Mouse (Mus musculus): Measurements from ENCODE around the gene Kmt2a. TPM values are rescaled to one million over a fixed set of nuclear protein-coding genes. Genes with fewer than 3 reads are reported as not detected.
A peak's percentile ranks its signal among the peaks of the same experiment; 100 is the strongest.

The Kmt2a gene
- total and polyA plus RNA-seq, 2 experiments from 2014 or later = 19.0 to 20.6 TPM

GRCm38 (mm10) chr9:44858657-44859056 lies 22.4 kb downstream of the Kmt2a start:
- H3K27me3 ChIP-seq (ENCODE audit: insufficient read depth, low read length) = no peaks in the 10 kb centered on the region
- H3K4me2 ChIP-seq (ENCODE audit: low read depth, low read length) = no peak overlapping the region
- H3K27ac ChIP-seq = no peak overlapping the region
- DNase-seq (ENCODE audit: low spot score) (no peak), ATAC-seq (no peak)
- H3K36me3 ChIP-seq (ENCODE audit: insufficient read depth, low read length) = peaks cover 5% of the 10 kb centered on the region; the same call in 1 of the 2 replicates
- 82% methylated on average over 3 of the region's 3 CpGs for WGBS
- no peaks in the 10 kb centered on the region for H3K9me3 ChIP-seq (ENCODE audit: low read length)
- H3K4me1 ChIP-seq (ENCODE audit: insufficient read depth, low read length) = no peaks in the 10 kb centered on the region
- no peak overlapping the region for H3K9ac ChIP-seq (replicated peaks; ENCODE audit: low read length)
- H3K4me3 ChIP-seq (ENCODE audit: low read length) = no peak overlapping the region
- TF ChIP-seq CTCF (IDR thresholded peaks at IDR 0.05; ENCODE audit: low read depth) = no peak

DNA sequence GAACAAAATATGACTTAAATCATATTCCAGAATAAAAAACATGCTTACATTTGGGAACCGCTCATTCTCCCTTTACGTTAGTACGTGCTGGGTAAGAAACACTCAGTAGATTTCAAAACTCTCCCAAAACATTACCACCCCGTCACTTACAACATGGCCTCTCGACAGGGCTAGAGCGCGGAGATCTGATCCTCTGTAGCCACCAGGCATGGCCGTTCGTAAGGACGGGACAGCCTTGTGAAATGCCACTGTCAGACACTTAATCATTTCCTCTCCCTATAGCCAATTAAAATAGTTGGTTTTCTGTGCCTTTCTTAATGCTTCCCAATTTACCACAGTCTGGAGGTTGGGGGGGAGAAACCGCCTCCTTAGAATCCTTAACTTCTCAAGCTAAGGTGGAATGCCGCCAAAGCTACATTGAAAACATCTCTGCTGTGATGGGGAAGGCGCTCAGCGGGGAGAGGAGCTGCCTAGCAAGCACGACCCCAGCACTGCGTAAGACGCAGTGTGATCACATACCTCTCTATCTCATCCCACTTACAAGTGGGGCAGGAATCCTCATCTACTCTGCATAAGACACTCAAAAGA lies 23.6 kb downstream of the Kmt2a start:
- ATAC-seq = no peak
- peaks cover 5% of the 10 kb centered on the region; the same call in 1 of the 2 replicates for H3K36me3 ChIP-seq (ENCODE audit: insufficient read depth, low read length)
- no peak overlapping the region for H3K4me3 ChIP-seq (ENCODE audit: low read length)
- no peaks in the 10 kb centered on the region for H3K9me3 ChIP-seq (ENCODE audit: low read length)
- H3K4me2 ChIP-seq (ENCODE audit: low read depth, low read length) = no peak overlapping the region
- no peak for TF ChIP-seq CTCF (IDR thresholded peaks at IDR 0.05; ENCODE audit: low read depth)
- WGBS = 86% methylated on average over 17 of the region's 17 CpGs
- no peak overlapping the region for H3K9ac ChIP-seq (replicated peaks; ENCODE audit: low read length)
- DNase-seq (ENCODE audit: low spot score) = no peak
- H3K27ac ChIP-seq = no peak overlapping the region
- no peaks in the 10 kb centered on the region for H3K4me1 ChIP-seq (ENCODE audit: insufficient read depth, low read length)
- no peaks in the 10 kb centered on the region for H3K27me3 ChIP-seq (ENCODE audit: insufficient read depth, low read length)

DNA sequence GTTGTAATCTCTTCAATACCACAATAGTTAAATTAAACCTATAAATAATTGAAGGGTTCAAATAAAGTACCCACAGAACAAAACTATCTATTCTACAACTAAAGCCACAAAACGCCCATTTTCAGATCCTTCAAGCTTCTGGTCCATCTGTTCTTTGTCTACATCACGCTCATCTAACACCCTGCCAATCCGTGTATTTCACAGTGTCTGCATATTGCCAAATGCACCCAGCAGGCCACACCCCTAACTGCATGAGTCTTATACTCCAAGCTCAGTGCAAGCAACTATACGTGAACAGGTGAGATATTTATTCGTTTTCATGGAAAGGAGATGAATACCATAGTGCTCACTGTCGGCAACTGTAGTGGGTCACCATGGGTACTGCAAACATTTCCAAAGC lies 25.9 kb downstream of the Kmt2a start:
- Histone ChIP-seq H3K4me2 (ENCODE audit: low read depth, low read length) (no peak overlapping the region), H3K9me3 (ENCODE audit: low read length) (no peaks in the 10 kb centered on the region), H3K27ac (no peak overlapping the region), H3K27me3 (ENCODE audit: insufficient read depth, low read length) (no peaks in the 10 kb centered on the region), H3K4me1 (ENCODE audit: insufficient read depth, low read length) (no peaks in the 10 kb centered on the region), H3K9ac (replicated peaks; ENCODE audit: low read length) (no peak overlapping the region), H3K4me3 (ENCODE audit: low read length) (no peak overlapping the region), H3K36me3 (ENCODE audit: insufficient read depth, low read length) (no peaks in the 10 kb centered on the region)
- 67% methylated on average over 6 of the region's 6 CpGs for WGBS
- TF ChIP-seq CTCF (IDR thresholded peaks at IDR 0.05; ENCODE audit: low read depth) = no peak
- no peak for ATAC-seq
- no peak for DNase-seq (ENCODE audit: low spot score)

GRCm38 (mm10) chr9:44847446-44847845 lies 33.6 kb downstream of the Kmt2a start:
- Histone ChIP-seq H3K4me2 (ENCODE audit: low read depth, low read length) (no peak overlapping the region), H3K9me3 (ENCODE audit: low read length) (no peaks in the 10 kb centered on the region), H3K4me1 (ENCODE audit: insufficient read depth, low read length) (no peaks in the 10 kb centered on the region), H3K27me3 (ENCODE audit: insufficient read depth, low read length) (no peaks in the 10 kb centered on the region), H3K4me3 (ENCODE audit: low read length) (no peak overlapping the region), H3K36me3 (ENCODE audit: insufficient read depth, low read length) (peaks cover 67% of the 10 kb centered on the region), H3K9ac (replicated peaks; ENCODE audit: low read length) (no peak overlapping the region), H3K27ac (no peak overlapping the region)
- TF ChIP-seq CTCF (IDR thresholded peaks at IDR 0.05; ENCODE audit: low read depth) = no peak
- 70% methylated on average over 6 of the region's 6 CpGs for WGBS
- DNase-seq (ENCODE audit: low spot score) (no peak), ATAC-seq (no peak)

DNA sequence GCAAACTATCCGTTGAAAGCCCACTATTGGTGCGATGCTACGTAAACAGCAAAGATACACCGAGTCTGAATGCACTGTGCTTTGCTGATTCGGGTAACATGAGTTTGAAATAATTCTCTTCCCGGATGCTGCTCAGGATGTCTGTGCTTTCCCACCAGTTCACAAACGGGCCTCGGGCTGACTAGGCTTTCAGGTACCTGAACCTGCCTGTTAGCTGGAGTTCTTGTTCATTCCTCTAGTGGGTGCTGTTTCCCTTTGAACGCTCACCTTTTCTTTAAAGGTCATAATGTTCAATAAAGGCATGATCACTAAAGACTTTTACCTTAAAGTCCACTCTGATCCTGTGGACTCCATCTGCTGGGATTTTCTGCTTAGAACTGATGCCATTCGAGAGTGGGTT lies 39.9 kb downstream of the Kmt2a start:
- no peaks in the 10 kb centered on the region for H3K4me1 ChIP-seq (ENCODE audit: insufficient read depth, low read length)
- H3K27me3 ChIP-seq (ENCODE audit: insufficient read depth, low read length) = no peaks in the 10 kb centered on the region
- TF ChIP-seq CTCF (IDR thresholded peaks at IDR 0.05; ENCODE audit: low read depth) = peak; percentile 67
- H3K4me3 ChIP-seq (ENCODE audit: low read length) = no peak overlapping the region
- no peak overlapping the region for H3K27ac ChIP-seq
- no peak overlapping the region for H3K4me2 ChIP-seq (ENCODE audit: low read depth, low read length)
- H3K9ac ChIP-seq (replicated peaks; ENCODE audit: low read length) = no peak overlapping the region
- ATAC-seq = no peak
- DNase-seq (ENCODE audit: low spot score) = peak; percentile 35
- peaks cover 67% of the 10 kb centered on the region for H3K36me3 ChIP-seq (ENCODE audit: insufficient read depth, low read length)
- 89% methylated on average over 10 of the region's 10 CpGs for WGBS
- no peaks in the 10 kb centered on the region for H3K9me3 ChIP-seq (ENCODE audit: low read length)

GRCm38 (mm10) chr9:44836439-44836838 lies 44.7 kb downstream of the Kmt2a start:
- peaks cover 69% of the 10 kb centered on the region for H3K36me3 ChIP-seq (ENCODE audit: insufficient read depth, low read length)
- H3K27me3 ChIP-seq (ENCODE audit: insufficient read depth, low read length) = no peaks in the 10 kb centered on the region
- H3K9ac ChIP-seq (replicated peaks; ENCODE audit: low read length) = no peak overlapping the region
- DNase-seq (ENCODE audit: low spot score) (peak; percentile 85), ATAC-seq (0 out of 2 replicates have a peak, but pooled peaks have one; percentile 35)
- peak; percentile 84 for TF ChIP-seq CTCF (IDR thresholded peaks at IDR 0.05; ENCODE audit: low read depth)
- H3K27ac ChIP-seq = no peak overlapping the region
- WGBS = 38% methylated on average over 7 of the region's 7 CpGs
- no peak overlapping the region for H3K4me3 ChIP-seq (ENCODE audit: low read length)
- no peaks in the 10 kb centered on the region for H3K9me3 ChIP-seq (ENCODE audit: low read length)
- no peaks in the 10 kb centered on the region for H3K4me1 ChIP-seq (ENCODE audit: insufficient read depth, low read length)
- H3K4me2 ChIP-seq (ENCODE audit: low read depth, low read length) = no peak overlapping the region

GRCm38 (mm10) chr9:44832356-44832755 lies 48.7 kb downstream of the Kmt2a start:
- DNase-seq (ENCODE audit: low spot score) (no peak), ATAC-seq (no peak)
- H3K9me3 ChIP-seq (ENCODE audit: low read length) = no peaks in the 10 kb centered on the region
- H3K27ac ChIP-seq = no peak overlapping the region
- no peaks in the 10 kb centered on the region for H3K4me1 ChIP-seq (ENCODE audit: insufficient read depth, low read length)
- no peaks in the 10 kb centered on the region for H3K27me3 ChIP-seq (ENCODE audit: insufficient read depth, low read length)
- H3K4me2 ChIP-seq (ENCODE audit: low read depth, low read length) = no peak overlapping the region
- TF ChIP-seq CTCF (IDR thresholded peaks at IDR 0.05; ENCODE audit: low read depth) = no peak
- WGBS = 67% methylated on average over 4 of the region's 4 CpGs
- no peak overlapping the region for H3K9ac ChIP-seq (replicated peaks; ENCODE audit: low read length)
- H3K4me3 ChIP-seq (ENCODE audit: low read length) = no peak overlapping the region
- peaks cover 80% of the 10 kb centered on the region for H3K36me3 ChIP-seq (ENCODE audit: insufficient read depth, low read length)

All from hindbrain, postnatal 0 days (tissue).